Mouse (Mus musculus) stomach, embryonic 16.5 days (tissue): Measurements from ENCODE around the gene Vav2. TPM values are rescaled to one million over a fixed set of nuclear protein-coding genes. Genes with fewer than 3 reads are reported as not detected.

ENCODE experiments used
- ATAC-seq: fragments of 200-750 bp; cut with Nextera tagmentation; 2 replicates; pipeline ENCODE4 v1.8.0; 2017; ENCODE audit warnings: moderate number of reproducible peaks, moderate TSS enrichment; ENCODE audit not compliant: insufficient read depth, low FRiP score
- H3K27ac ChIP-seq: fragments of 300-500 bp; sonication (generic); 2 replicates; pipeline ENCODE4 v1.5.1; 2014; ENCODE audit warnings: low read length
- H3K27me3 ChIP-seq: fragments of 300-500 bp; sonication (generic); 2 replicates; pipeline ENCODE4 v1.6.1; 2014; ENCODE audit warnings: low read length, control low read depth, mixed read lengths; ENCODE audit not compliant: control insufficient read depth, insufficient read depth
- H3K36me3 ChIP-seq: fragments of 300-500 bp; sonication (generic); 2 replicates; pipeline ENCODE4 v1.6.1; 2014; ENCODE audit warnings: low read length; ENCODE audit not compliant: control insufficient read depth, insufficient read depth
- H3K4me1 ChIP-seq: fragments of 300-500 bp; sonication (generic); 2 replicates; pipeline ENCODE4 v1.6.1; 2014; ENCODE audit warnings: low read length, control low read depth, mixed read lengths; ENCODE audit not compliant: control insufficient read depth, insufficient read depth
- H3K4me2 ChIP-seq: fragments of 300-500 bp; sonication (generic); 2 replicates; pipeline ENCODE4 v1.6.1; 2014; ENCODE audit warnings: low read depth, low read length, mixed read lengths
- H3K4me3 ChIP-seq: fragments of 300-500 bp; sonication (generic); replicated peaks from 2 replicates; pipeline ENCODE4 v1.5.1; 2014; ENCODE audit warnings: mild to moderate bottlenecking, low read length
- H3K9ac ChIP-seq: fragments of 300-500 bp; sonication (generic); 2 replicates; pipeline ENCODE4 v1.6.1; 2014; ENCODE audit warnings: low read length
- H3K9me3 ChIP-seq: fragments of 300-500 bp; sonication (generic); replicated peaks from 2 replicates; pipeline ENCODE4 v1.6.1; 2016; ENCODE audit warnings: low read length, control low read depth; ENCODE audit not compliant: control insufficient read depth
- WGBS: fragments of 180-500 bp; shearing (Covaris S2); extraction: QIAGEN DNeasy Blood & Tissue Kit; methylation state at CpG from one replicate; pipeline ENCODE4 v1.1.7; 2014; 5-methylcytosine and 5-hydroxymethylcytosine counted together
- polyA plus RNA-seq: library from polyadenylated mRNA; unstranded; fragments of >200 nt; fragmentation: Nextera tagmentation; extraction: Ambion mirVana; gene quantifications from 2 replicates; pipeline ENCODE4 v1.2.1, GENCODE M21; 2015

The Vav2 gene
- polyA plus RNA-seq, 1 experiment from 2014 or later, result 6.8 TPM

- whole genome bisulfite sequencing, result 90% methylated on average over 3 of the region's 3 CpGs
- ATAC-seq, result no peak
- Histone ChIP-seq H3K4me1 (peaks cover 6% of the 10 kb centered on the region; the same call in 1 of the 2 replicates), H3K27ac (no peak overlapping the region), H3K4me3 (no peak overlapping the region), H3K9me3 (no peaks in the 10 kb centered on the region), H3K27me3 (no peaks in the 10 kb centered on the region), H3K4me2 (no peak overlapping the region), H3K9ac (no peak overlapping the region), H3K36me3 (peaks cover 11% of the 10 kb centered on the region)
These were observed 19.1 kb upstream of the Vav2 start for GRCm38 (mm10) chr2:27445910-27446309.

GRCm38 (mm10) chr2:27443450-27443708, 16.5 kb upstream of the Vav2 start:
- WGBS, result 77% methylated on average over 5 of the region's 5 CpGs
- Histone ChIP-seq H3K4me2 (0 out of 2 replicates have a peak overlapping the region, but pooled peaks have one; percentile 92), H3K27ac (no peak overlapping the region), H3K9ac (no peak overlapping the region), H3K27me3 (no peaks in the 10 kb centered on the region), H3K4me3 (no peak overlapping the region), H3K4me1 (peaks cover 7% of the 10 kb centered on the region), H3K9me3 (no peaks in the 10 kb centered on the region), H3K36me3 (no peaks in the 10 kb centered on the region)
- ATAC-seq, result no peak

GRCm38 (mm10) chr2:27442708-27443449, 16.0 kb upstream of the Vav2 start:
- WGBS, result 31% methylated on average over 20 of the region's 20 CpGs
- Histone ChIP-seq H3K4me1 (peaks cover 9% of the 10 kb centered on the region), H3K27me3 (no peaks in the 10 kb centered on the region), H3K9me3 (no peaks in the 10 kb centered on the region), H3K9ac (peak overlapping the region; percentile 73), H3K4me2 (peak overlapping the region; percentile 92), H3K4me3 (peak overlapping the region; percentile 53), H3K27ac (peak overlapping the region; percentile 44; the same call in 1 of the 2 replicates), H3K36me3 (no peaks in the 10 kb centered on the region)
- ATAC-seq, result peak; percentile 13; the same call in 1 of the 2 replicates

- peak; percentile 91 for ATAC-seq
- under 1% methylated on average over 36 of the region's 36 CpGs for WGBS
These were observed 15.2 kb upstream of the Vav2 start, which contains the start of gene Brd3os for GRCm38 (mm10) chr2:27441767-27442707. Gene Brd3os, plus strand, starts transcription at chr2:27442324.

GRCm38 (mm10) chr2:27438281-27438680, 11.4 kb upstream of the Vav2 start:
- Histone ChIP-seq H3K4me1 (peaks cover 9% of the 10 kb centered on the region), H3K9ac (no peak overlapping the region), H3K36me3 (no peaks in the 10 kb centered on the region), H3K4me3 (no peak overlapping the region), H3K9me3 (no peaks in the 10 kb centered on the region), H3K4me2 (no peak overlapping the region), H3K27ac (no peak overlapping the region), H3K27me3 (no peaks in the 10 kb centered on the region)
- ATAC-seq, result no peak
- 18% methylated on average over 11 of the region's 11 CpGs for WGBS

More at GRCm38 (mm10) chr2:27441767-27442707, 15.2 kb upstream of the Vav2 start, which contains the start of gene Brd3os:
- Histone ChIP-seq H3K36me3 (no peaks in the 10 kb centered on the region), H3K4me3 (peak within 1 kb of the TSS; percentile 53), H3K9ac (peak within 1 kb of the TSS; percentile 73), H3K9me3 (no peaks in the 10 kb centered on the region), H3K4me1 (peaks cover 9% of the 10 kb centered on the region), H3K27me3 (no peaks in the 10 kb centered on the region), H3K27ac (peak within 1 kb of the TSS; percentile 87), H3K4me2 (peak within 1 kb of the TSS; percentile 92)

- no peaks in the 10 kb centered on the region for H3K36me3 ChIP-seq
- no peak overlapping the region for H3K4me3 ChIP-seq
- H3K9me3 ChIP-seq, result no peaks in the 10 kb centered on the region
- no peak overlapping the region for H3K4me2 ChIP-seq
- no peak for ATAC-seq
- peaks cover 8% of the 10 kb centered on the region for H3K4me1 ChIP-seq
- no peaks in the 10 kb centered on the region for H3K27me3 ChIP-seq
- WGBS, result 58% methylated on average over 1 of the region's 1 CpGs
- H3K9ac ChIP-seq, result no peak overlapping the region
- no peak overlapping the region for H3K27ac ChIP-seq
These were observed 11.0 kb upstream of the Vav2 start for GRCm38 (mm10) chr2:27437876-27438275.

- Histone ChIP-seq H3K4me1 (peaks cover 4% of the 10 kb centered on the region), H3K27ac (no peak overlapping the region), H3K4me3 (no peak overlapping the region), H3K9me3 (no peaks in the 10 kb centered on the region), H3K36me3 (no peaks in the 10 kb centered on the region), H3K4me2 (no peak overlapping the region), H3K27me3 (no peaks in the 10 kb centered on the region), H3K9ac (no peak overlapping the region)
- WGBS, result 62% methylated on average over 2 of the region's 2 CpGs
- no peak for ATAC-seq
These were observed 5.8 kb upstream of the Vav2 start for GRCm38 (mm10) chr2:27432599-27432998.

- H3K27me3 ChIP-seq, result no peaks in the 10 kb centered on the region
- ATAC-seq, result no peak
- WGBS, result 88% methylated on average over 7 of the region's 7 CpGs
- no peak overlapping the region for H3K9ac ChIP-seq
- H3K9me3 ChIP-seq, result no peaks in the 10 kb centered on the region
- H3K4me1 ChIP-seq, result peaks cover 10% of the 10 kb centered on the region
- no peak overlapping the region for H3K27ac ChIP-seq
- H3K4me3 ChIP-seq, result no peak overlapping the region
- H3K4me2 ChIP-seq, result no peak overlapping the region
- H3K36me3 ChIP-seq, result no peaks in the 10 kb centered on the region
These were observed 3.8 kb upstream of the Vav2 start for GRCm38 (mm10) chr2:27430621-27431020.

GRCm38 (mm10) chr2:27428071-27428470, 1.2 kb upstream of the Vav2 start:
- H3K4me1 ChIP-seq, result peaks cover 26% of the 10 kb centered on the region
- no peaks in the 10 kb centered on the region for H3K27me3 ChIP-seq
- H3K36me3 ChIP-seq, result no peaks in the 10 kb centered on the region
- H3K9me3 ChIP-seq, result no peaks in the 10 kb centered on the region
- WGBS, result under 1% methylated on average over 4 of the region's 4 CpGs
- H3K27ac ChIP-seq, result no peak overlapping the region
- no peak for ATAC-seq
- H3K4me2 ChIP-seq, result peak overlapping the region; percentile 98; the same call in 1 of the 2 replicates
- no peak overlapping the region for H3K4me3 ChIP-seq
- H3K9ac ChIP-seq, result peak overlapping the region; percentile 16; the same call in 1 of the 2 replicates
